Mouse (Mus musculus) kidney, postnatal 0 days (tissue): ENCODE results near the gene Lef1. TPM values are rescaled to one million over a fixed set of nuclear protein-coding genes. Genes with fewer than 3 reads are reported as not detected.

Source experiments
- ATAC-seq: fragments of 200-750 bp; cut with Nextera tagmentation; replicated peaks from 2 replicates; pipeline ENCODE4 v1.8.0; 2017; ENCODE audit warnings: low read depth, moderate number of reproducible peaks, moderate TSS enrichment, moderate library complexity; ENCODE audit not compliant: low FRiP score
- DNase-seq: peaks from one replicate; pipeline ENCODE4 v3.0.0-alpha.2; 2016; ENCODE audit warnings: low spot score
- H3K27ac ChIP-seq: fragments of 300-500 bp; sonication (generic); 2 replicates; pipeline ENCODE4 v1.5.1; 2014; ENCODE audit warnings: mild to moderate bottlenecking
- H3K27me3 ChIP-seq: fragments of 300-500 bp; sonication (generic); 2 replicates; pipeline ENCODE4 v1.6.1; 2014; ENCODE audit warnings: low read length, mixed read lengths; ENCODE audit not compliant: insufficient read depth
- H3K36me3 ChIP-seq: fragments of 300-500 bp; sonication (generic); 2 replicates; pipeline ENCODE4 v1.6.1; 2014; ENCODE audit warnings: low read length, mixed read lengths; ENCODE audit not compliant: insufficient read depth
- H3K4me1 ChIP-seq: fragments of 300-500 bp; sonication (generic); replicated peaks from 2 replicates; pipeline ENCODE4 v1.6.1; 2014; ENCODE audit warnings: antibody characterized with exemption, low read length, mixed read lengths; ENCODE audit not compliant: insufficient read depth
- H3K4me2 ChIP-seq: fragments of 300-500 bp; sonication (generic); 2 replicates; pipeline ENCODE4 v1.6.1; 2014; ENCODE audit warnings: mild to moderate bottlenecking, low read length, moderate library complexity, mixed read lengths
- H3K4me3 ChIP-seq: fragments of 300-500 bp; sonication (generic); replicated peaks from 2 replicates; pipeline ENCODE4 v1.5.1; 2014; ENCODE audit warnings: low read depth, low read length
- H3K9ac ChIP-seq: fragments of 300-500 bp; sonication (generic); 2 replicates; pipeline ENCODE4 v1.6.1; 2014; ENCODE audit warnings: low read depth, low read length
- H3K9me3 ChIP-seq: fragments of 300-500 bp; sonication (generic); replicated peaks from 2 replicates; pipeline ENCODE4 v1.6.1; 2016; ENCODE audit warnings: low read length, inconsistent platforms, mixed read lengths
- CTCF ChIP-seq: IDR thresholded peaks from 2 replicates; pipeline ENCODE4 v1.5.1; 2016; ENCODE audit warnings: antibody characterized with exemption, low read depth, mild to moderate bottlenecking, moderate library complexity
- WGBS: fragments of 180-500 bp; shearing (Covaris S2); extraction: QIAGEN DNeasy Blood & Tissue Kit; methylation state at CpG from one replicate; pipeline ENCODE4 v1.1.7; 2014; 5-methylcytosine and 5-hydroxymethylcytosine counted together
- polyA plus RNA-seq: library from polyadenylated mRNA; unstranded; fragments of >200 nt; fragmentation: Nextera tagmentation; extraction: Ambion mirVana; gene quantifications from 2 replicates; pipeline ENCODE4 v1.2.1, GENCODE M21; 2015

Lef1 gene
- polyA plus RNA-seq, 1 experiment from 2014 or later = 16.2 TPM

- TF ChIP-seq CTCF = no peak
- no peaks in the 10 kb centered on the region for H3K36me3 ChIP-seq
- H3K9ac ChIP-seq = no peak overlapping the region
- DNase-seq (peak; percentile 56), ATAC-seq (no peak)
- H3K4me2 ChIP-seq = no peak overlapping the region
- H3K4me3 ChIP-seq = no peak overlapping the region
- H3K27me3 ChIP-seq = no peaks in the 10 kb centered on the region
- no peaks in the 10 kb centered on the region for H3K9me3 ChIP-seq
- H3K27ac ChIP-seq = 0 out of 2 replicates have a peak overlapping the region, but pooled peaks have one; percentile 6
- H3K4me1 ChIP-seq = no peaks in the 10 kb centered on the region
- WGBS = 46% methylated on average over 9 of the region's 9 CpGs
Observed at GRCm38 (mm10) chr3:131214060-131214658, 103.9 kb downstream of the Lef1 start.

GRCm38 (mm10) chr3:131214841-131215240 is 104.6 kb downstream of the Lef1 start:
- peak; percentile 73 for TF ChIP-seq CTCF
- Histone ChIP-seq H3K36me3 (no peaks in the 10 kb centered on the region), H3K27ac (no peak overlapping the region), H3K4me3 (no peak overlapping the region), H3K9ac (no peak overlapping the region), H3K4me2 (no peak overlapping the region), H3K27me3 (no peaks in the 10 kb centered on the region), H3K4me1 (no peaks in the 10 kb centered on the region), H3K9me3 (no peaks in the 10 kb centered on the region)
- 59% methylated on average over 9 of the region's 9 CpGs for WGBS
- DNase-seq (no peak), ATAC-seq (no peak)

- Histone ChIP-seq H3K9me3 (no peaks in the 10 kb centered on the region), H3K27ac (no peak overlapping the region), H3K4me1 (no peaks in the 10 kb centered on the region), H3K27me3 (no peaks in the 10 kb centered on the region), H3K4me3 (no peak overlapping the region), H3K36me3 (no peaks in the 10 kb centered on the region), H3K9ac (no peak overlapping the region), H3K4me2 (no peak overlapping the region)
- WGBS = 82% methylated on average over 14 of the region's 14 CpGs
- ATAC-seq (no peak), DNase-seq (no peak)
- TF ChIP-seq CTCF = no peak
Observed at GRCm38 (mm10) chr3:131218636-131219390, 108.5 kb downstream of the Lef1 start.

- 84% methylated on average over 6 of the region's 6 CpGs for WGBS
- ATAC-seq = 0 out of 2 replicates have a peak, but pooled peaks have one; percentile 8
- TF ChIP-seq CTCF = peak; percentile 47
Observed at GRCm38 (mm10) chr3:131228083-131228482, 117.8 kb downstream of the Lef1 start.

GRCm38 (mm10) chr3:131237061-131237460 is 126.8 kb downstream of the Lef1 start:
- no peak for TF ChIP-seq CTCF
- Histone ChIP-seq H3K36me3 (peaks cover 22% of the 10 kb centered on the region; the same call in 1 of the 2 replicates), H3K9ac (no peak overlapping the region), H3K4me3 (no peak overlapping the region), H3K27ac (no peak overlapping the region), H3K4me1 (no peaks in the 10 kb centered on the region), H3K27me3 (no peaks in the 10 kb centered on the region), H3K9me3 (no peaks in the 10 kb centered on the region), H3K4me2 (no peak overlapping the region)
- ATAC-seq (no peak), DNase-seq (no peak)
- WGBS = 87% methylated on average over 6 of the region's 6 CpGs

More at GRCm38 (mm10) chr3:131228083-131228482, 117.8 kb downstream of the Lef1 start:
- Histone ChIP-seq H3K36me3 (0 out of 2 replicates have a peak, but pooled peaks cover 5% of the 10 kb centered on the region), H3K4me2 (no peak overlapping the region), H3K9ac (no peak overlapping the region), H3K27ac (no peak overlapping the region), H3K27me3 (no peaks in the 10 kb centered on the region), H3K4me1 (no peaks in the 10 kb centered on the region), H3K9me3 (no peaks in the 10 kb centered on the region), H3K4me3 (no peak overlapping the region)
- no peak for DNase-seq

- Histone ChIP-seq H3K27ac (no peak overlapping the region), H3K4me2 (no peak overlapping the region), H3K4me3 (no peak overlapping the region), H3K9me3 (no peaks in the 10 kb centered on the region), H3K36me3 (peaks cover 17% of the 10 kb centered on the region; the same call in 1 of the 2 replicates), H3K4me1 (no peaks in the 10 kb centered on the region), H3K9ac (no peak overlapping the region), H3K27me3 (no peaks in the 10 kb centered on the region)
- WGBS = 57% methylated on average over 19 of the region's 19 CpGs
- DNase-seq (peak; percentile 90), ATAC-seq (peak; percentile 75; the same call in 1 of the 2 replicates)
- peak; percentile 91 for TF ChIP-seq CTCF
Observed at GRCm38 (mm10) chr3:131237785-131238633, 127.7 kb downstream of the Lef1 start.
